Mouse (Mus musculus): ENCODE results near the gene G0s2.

DNA sequence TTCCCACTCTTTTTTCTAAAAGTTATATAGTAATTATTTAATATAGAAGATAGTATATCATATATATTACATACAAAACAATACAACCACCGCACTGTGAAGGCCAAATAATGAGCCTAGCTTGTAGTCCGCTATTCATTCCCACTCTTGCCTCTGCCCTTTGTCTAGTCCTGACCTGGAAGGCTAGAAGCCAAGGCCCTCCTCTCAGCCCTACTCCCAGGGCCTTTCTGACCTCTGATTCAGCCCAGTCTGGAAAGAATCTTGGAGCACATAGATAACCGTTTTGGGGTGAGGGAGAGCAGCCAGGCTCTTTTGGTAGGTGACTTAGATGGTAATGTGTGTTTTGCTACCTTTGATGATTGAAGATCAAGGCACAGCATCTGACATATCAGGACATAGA, 20.9 kb upstream of the G0s2 start:
- TF ChIP-seq CTCF (conservative IDR thresholded peaks at IDR 0.05; ENCODE audit: low read length) (no peak), POU5F1 (IDR thresholded peaks at IDR 0.05; ENCODE audit: borderline replicate concordance, low read length) (no peak)
